Mouse (Mus musculus) brain, embryonic 14.5 days (tissue): ENCODE data around the gene Mptx2. TPM values are rescaled to one million over a fixed set of nuclear protein-coding genes. Genes with fewer than 3 reads are reported as not detected.
"Not testable (repeated sequence)": the region's sequence is repeated elsewhere in the genome, so short reads cannot be mapped to it uniquely, and the experiment has no call there.

Experiments used
- DNase-seq: peaks from one replicate; pipeline ENCODE4 v3.0.0-alpha.2; 2011; ENCODE audit warnings: low read depth
- CTCF ChIP-seq: fragments of 200-500 bp; IDR thresholded peaks from 2 replicates; pipeline ENCODE4 v1.5.1; 2012; ENCODE audit warnings: inconsistent platforms, mild to moderate bottlenecking, moderate library complexity, borderline replicate concordance; ENCODE audit not compliant: insufficient read depth, insufficient read length; ENCODE audit errors: extremely low read depth
- POLR2A ChIP-seq: fragments of 200-500 bp; IDR thresholded peaks from 2 replicates; pipeline ENCODE4 v1.6.1; 2012; ENCODE audit warnings: mild to moderate bottlenecking, inconsistent platforms, borderline replicate concordance; ENCODE audit not compliant: poor library complexity, insufficient read depth, insufficient read length, severe bottlenecking; ENCODE audit errors: extremely low read depth
- polyA plus RNA-seq: library from polyadenylated mRNA; depleted of rRNA; stranded (reverse); fragments of >200 nt; gene quantifications from 2 replicates; pipeline ENCODE4 v1.2.3, GENCODE M21; 2012; rRNA removed

Gene Mptx2
- not detected in 2 replicates for polyA plus RNA-seq

GRCm38 (mm10) chr1:173277677-173278076, at the start of gene Mptx2:
Gene Mptx2 (minus strand): TSS chr1:173277777.
- TF ChIP-seq CTCF (no peak), POLR2A (no peak)
- no peak for DNase-seq

DNA sequence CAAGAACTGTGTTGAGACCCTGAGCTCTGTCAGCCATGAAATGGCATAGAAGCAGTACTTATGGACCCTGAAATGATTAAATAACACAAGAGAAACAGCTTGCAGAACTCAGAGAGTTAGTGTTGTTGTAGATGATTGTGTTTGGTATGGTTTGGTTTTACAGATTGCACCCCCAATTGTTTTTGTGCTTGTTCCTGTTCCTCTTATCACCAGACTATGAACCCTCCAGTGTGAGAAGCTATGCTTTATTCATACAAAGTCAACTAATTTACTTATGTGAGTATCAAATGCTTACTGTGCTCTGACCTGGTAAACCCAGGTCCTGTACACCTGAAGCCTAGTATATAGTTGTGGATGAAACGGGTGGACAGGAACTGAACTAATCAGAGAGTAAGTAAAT, 49.0 kb upstream of the Mptx2 start:
- TF ChIP-seq CTCF (no peak), POLR2A (no peak)
- no peak for DNase-seq

DNA sequence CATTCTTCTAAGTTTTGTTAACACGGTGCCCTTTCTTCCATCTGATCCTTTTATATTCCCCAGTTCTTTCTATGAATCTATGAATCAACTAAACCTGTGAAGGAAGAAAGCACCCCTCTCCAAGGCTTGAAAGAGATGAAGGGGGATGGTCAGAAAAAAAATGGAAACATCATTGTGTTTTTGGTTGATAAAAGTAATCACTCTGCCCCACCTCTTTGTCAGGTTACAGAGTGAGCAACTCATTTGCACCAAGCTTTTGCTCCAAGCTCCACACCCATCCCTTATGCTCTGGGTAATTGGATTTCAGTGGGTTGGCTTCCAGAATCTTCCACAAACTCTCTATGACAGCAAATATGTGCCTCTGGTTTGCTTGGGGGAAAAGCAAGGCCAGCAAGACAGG, 47.8 kb upstream of the Mptx2 start:
- DNase-seq, result no peak
- TF ChIP-seq POLR2A (no peak), CTCF (no peak)

DNA sequence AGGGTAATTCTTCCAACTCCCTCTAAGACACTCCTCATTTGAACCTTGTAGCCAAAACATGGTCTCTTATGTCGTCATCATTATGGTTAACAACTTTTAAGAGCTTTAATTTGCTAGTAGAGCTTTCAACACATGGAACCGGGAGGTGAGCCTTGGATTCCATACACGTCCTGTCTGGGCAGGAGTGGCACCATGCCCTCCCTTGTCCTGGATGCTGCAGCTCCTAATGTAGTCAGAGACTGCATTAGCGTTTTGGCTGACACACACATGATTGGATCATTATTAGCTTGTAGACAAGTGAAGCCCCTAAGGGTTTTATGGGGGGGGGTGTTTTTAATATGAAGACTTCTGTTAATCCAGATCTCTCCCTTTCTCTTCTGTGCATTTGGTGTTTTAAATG, 47.4 kb upstream of the Mptx2 start:
- no peak for TF ChIP-seq CTCF
- TF ChIP-seq POLR2A, result no peak

GRCm38 (mm10) chr1:173323839-173324585, 46.4 kb upstream of the Mptx2 start:
- TF ChIP-seq CTCF (peak; percentile 80; the same call in 1 of the 2 replicates), POLR2A (no peak)
- DNase-seq, result peak; percentile 60

More for the DNA sequence above, 47.4 kb upstream of the Mptx2 start:
- DNase-seq, result peak; percentile 58

GRCm38 (mm10) chr1:173322249-173322627, 44.7 kb upstream of the Mptx2 start:
- DNase-seq, result no peak
- TF ChIP-seq CTCF, result no peak
- TF ChIP-seq POLR2A, result no peak

DNA sequence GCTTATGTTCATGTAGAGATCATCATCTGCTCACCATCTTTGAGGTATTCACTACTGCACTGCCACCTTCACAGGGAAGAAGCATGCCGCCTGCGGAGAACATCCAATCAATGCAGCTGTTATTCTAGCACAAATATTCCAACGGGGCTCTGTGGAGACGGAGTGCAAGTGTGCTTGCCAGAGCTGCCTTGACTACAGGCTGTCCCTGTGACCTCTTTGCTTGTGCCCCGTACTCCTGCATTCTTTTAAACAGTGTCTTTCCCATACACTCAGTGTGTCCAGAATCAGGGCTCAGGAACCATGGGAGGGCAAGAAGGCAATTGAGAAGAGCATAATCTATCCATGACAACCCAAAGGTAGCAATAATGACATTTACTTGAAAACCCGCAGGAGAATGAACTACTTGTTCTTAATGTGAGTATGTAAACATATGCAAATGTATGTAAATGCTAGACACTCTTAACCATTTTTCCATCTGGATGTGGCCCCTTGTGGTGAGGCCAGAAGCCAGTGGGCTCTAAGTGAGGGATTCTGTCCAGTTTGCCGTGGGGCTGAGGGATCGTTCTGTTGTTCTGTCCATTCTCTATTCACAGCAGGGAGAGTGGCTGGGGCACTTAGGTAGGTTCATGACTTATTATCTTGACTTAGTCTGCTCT, 44.1 kb upstream of the Mptx2 start:
- no peak for TF ChIP-seq CTCF
- TF ChIP-seq POLR2A, result no peak
- no peak for DNase-seq

- no peak for DNase-seq
- TF ChIP-seq CTCF, result no peak
- TF ChIP-seq POLR2A, result no peak
Measured at GRCm38 (mm10) chr1:173317925-173318477, 40.4 kb upstream of the Mptx2 start.

- TF ChIP-seq CTCF (no peak), POLR2A (no peak)
Measured at GRCm38 (mm10) chr1:173315725-173316124, 38.1 kb upstream of the Mptx2 start.

GRCm38 (mm10) chr1:173313535-173314050, 36.0 kb upstream of the Mptx2 start:
- not testable (repeated sequence) for DNase-seq

More at GRCm38 (mm10) chr1:173315725-173316124, 38.1 kb upstream of the Mptx2 start:
- DNase-seq, result no peak

GRCm38 (mm10) chr1:173302795-173303194, 25.2 kb upstream of the Mptx2 start:
- not testable (repeated sequence) for DNase-seq

- TF ChIP-seq POLR2A (no peak), CTCF (no peak)
- no peak for DNase-seq
Measured at GRCm38 (mm10) chr1:173265701-173266100, 11.9 kb downstream of the Mptx2 start, which contains the start of gene Olfr418. Gene Olfr418 (plus strand): TSS chr1:173266001.
